Mouse (Mus musculus): ENCODE measurements around the gene Gm28035. TPM values are rescaled to one million over a fixed set of nuclear protein-coding genes. Genes with fewer than 3 reads are reported as not detected.

Gene Gm28035
- polyA plus RNA-seq, 1 experiment from 2014 or later, result 0.08 TPM

DNA sequence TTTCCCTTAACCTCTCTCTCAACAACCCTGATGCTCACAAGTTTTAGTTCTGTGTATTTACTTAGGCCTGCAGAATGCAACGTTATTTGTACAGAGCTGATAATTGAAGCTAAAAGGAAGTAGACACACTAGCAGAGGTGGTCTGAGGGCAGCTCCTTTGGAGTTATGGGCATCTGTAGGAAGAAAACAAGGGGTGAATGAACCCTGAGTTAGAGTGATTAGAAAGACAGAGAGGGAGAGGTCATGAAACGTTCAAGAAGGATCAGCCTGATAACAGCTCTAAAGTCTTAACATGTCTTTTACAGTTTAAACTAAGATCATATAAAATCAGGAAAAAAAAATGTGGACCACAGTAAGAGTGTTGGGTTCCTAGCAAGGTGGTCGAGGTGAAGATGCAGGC, 69.0 kb downstream of the Gm28035 start:
- Histone ChIP-seq H3K27ac (no peak overlapping the region), H3K9me3 (replicated peaks) (no peaks in the 10 kb centered on the region), H3K4me1 (no peaks in the 10 kb centered on the region), H3K36me3 (peaks cover 98% of the 10 kb centered on the region), H3K4me3 (no peak overlapping the region), H3K27me3 (ENCODE audit: low read depth, poor library complexity, severe bottlenecking) (no peaks in the 10 kb centered on the region)
- WGBS, result 90% methylated on average over 3 of the region's 3 CpGs
- no peak for DNase-seq (ENCODE audit: low spot score)

- H3K4me3 ChIP-seq, result no peak overlapping the region
- no peak for DNase-seq (ENCODE audit: low spot score)
- H3K27me3 ChIP-seq (ENCODE audit: low read depth, poor library complexity, severe bottlenecking), result no peaks in the 10 kb centered on the region
- no peaks in the 10 kb centered on the region for H3K4me1 ChIP-seq
- H3K36me3 ChIP-seq, result peaks cover 98% of the 10 kb centered on the region
- no peak overlapping the region for H3K27ac ChIP-seq
- no peaks in the 10 kb centered on the region for H3K9me3 ChIP-seq (replicated peaks)
- 96% methylated on average over 2 of the region's 2 CpGs for WGBS
These were observed 71.1 kb downstream of the Gm28035 start for GRCm38 (mm10) chr2:30311481-30311880.

GRCm38 (mm10) chr2:30316136-30316535, 75.8 kb downstream of the Gm28035 start:
- Histone ChIP-seq H3K4me1 (no peaks in the 10 kb centered on the region), H3K9me3 (replicated peaks) (no peaks in the 10 kb centered on the region), H3K27ac (no peak overlapping the region), H3K36me3 (peaks cover 98% of the 10 kb centered on the region), H3K27me3 (ENCODE audit: low read depth, poor library complexity, severe bottlenecking) (no peaks in the 10 kb centered on the region), H3K4me3 (no peak overlapping the region)
- no peak for DNase-seq (ENCODE audit: low spot score)
- 93% methylated on average over 4 of the region's 4 CpGs for WGBS

GRCm38 (mm10) chr2:30316955-30317354, 76.6 kb downstream of the Gm28035 start:
- Histone ChIP-seq H3K36me3 (peaks cover 100% of the 10 kb centered on the region), H3K4me1 (no peaks in the 10 kb centered on the region), H3K9me3 (replicated peaks) (no peaks in the 10 kb centered on the region), H3K27me3 (ENCODE audit: low read depth, poor library complexity, severe bottlenecking) (no peaks in the 10 kb centered on the region), H3K27ac (no peak overlapping the region), H3K4me3 (no peak overlapping the region)
- no peak for DNase-seq (ENCODE audit: low spot score)
- 95% methylated on average over 5 of the region's 5 CpGs for WGBS

- Histone ChIP-seq H3K27me3 (ENCODE audit: low read depth, poor library complexity, severe bottlenecking) (no peaks in the 10 kb centered on the region), H3K4me3 (no peak overlapping the region)
These were observed 78.9 kb downstream of the Gm28035 start for GRCm38 (mm10) chr2:30319260-30319659.

GRCm38 (mm10) chr2:30323111-30323510, 82.7 kb downstream of the Gm28035 start:
- H3K9me3 ChIP-seq (replicated peaks), result no peaks in the 10 kb centered on the region
- no peak for DNase-seq (ENCODE audit: low spot score)
- H3K27me3 ChIP-seq (ENCODE audit: low read depth, poor library complexity, severe bottlenecking), result no peaks in the 10 kb centered on the region
- no peak overlapping the region for H3K27ac ChIP-seq
- WGBS, result 91% methylated on average over 7 of the region's 7 CpGs
- peaks cover 100% of the 10 kb centered on the region for H3K36me3 ChIP-seq
- no peaks in the 10 kb centered on the region for H3K4me1 ChIP-seq
- no peak overlapping the region for H3K4me3 ChIP-seq

More at GRCm38 (mm10) chr2:30319260-30319659, 78.9 kb downstream of the Gm28035 start:
- whole genome bisulfite sequencing, result 92% methylated on average over 4 of the region's 4 CpGs
- Histone ChIP-seq H3K9me3 (replicated peaks) (no peaks in the 10 kb centered on the region), H3K27ac (no peak overlapping the region), H3K4me1 (no peaks in the 10 kb centered on the region), H3K36me3 (peaks cover 100% of the 10 kb centered on the region)
- no peak for DNase-seq (ENCODE audit: low spot score)

- Histone ChIP-seq H3K27ac (no peak overlapping the region), H3K4me3 (no peak overlapping the region), H3K4me1 (no peaks in the 10 kb centered on the region), H3K36me3 (peaks cover 100% of the 10 kb centered on the region), H3K9me3 (replicated peaks) (no peaks in the 10 kb centered on the region), H3K27me3 (ENCODE audit: low read depth, poor library complexity, severe bottlenecking) (no peaks in the 10 kb centered on the region)
- no peak for DNase-seq (ENCODE audit: low spot score)
- WGBS, result 94% methylated on average over 5 of the region's 5 CpGs
These were observed 84.9 kb downstream of the Gm28035 start for GRCm38 (mm10) chr2:30325296-30325695.

DNA sequence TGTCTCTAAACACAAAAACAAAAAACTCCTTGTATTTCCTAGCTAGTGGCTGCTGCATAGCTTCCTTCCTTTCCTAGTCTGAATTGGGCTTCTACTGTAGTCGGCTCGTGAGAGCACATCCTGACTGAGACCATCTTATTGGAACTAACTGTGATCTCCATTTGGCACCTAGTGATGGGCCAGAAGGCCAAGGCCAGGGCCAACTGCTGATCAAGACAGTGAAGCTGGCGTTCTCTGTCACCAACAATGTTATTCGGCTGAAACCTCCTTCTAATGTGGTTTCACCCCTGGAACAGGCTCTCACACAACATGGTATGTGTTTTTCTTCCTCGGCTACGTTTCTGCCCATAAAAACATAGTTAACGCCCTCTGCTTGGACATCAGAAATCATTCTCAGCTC, 86.9 kb downstream of the Gm28035 start:
- Histone ChIP-seq H3K4me1 (no peaks in the 10 kb centered on the region), H3K4me3 (no peak overlapping the region), H3K9me3 (replicated peaks) (no peaks in the 10 kb centered on the region), H3K27me3 (ENCODE audit: low read depth, poor library complexity, severe bottlenecking) (no peaks in the 10 kb centered on the region), H3K36me3 (peaks cover 100% of the 10 kb centered on the region), H3K27ac (no peak overlapping the region)
- DNase-seq (ENCODE audit: low spot score), result no peak
- 94% methylated on average over 7 of the region's 7 CpGs for WGBS

DNA sequence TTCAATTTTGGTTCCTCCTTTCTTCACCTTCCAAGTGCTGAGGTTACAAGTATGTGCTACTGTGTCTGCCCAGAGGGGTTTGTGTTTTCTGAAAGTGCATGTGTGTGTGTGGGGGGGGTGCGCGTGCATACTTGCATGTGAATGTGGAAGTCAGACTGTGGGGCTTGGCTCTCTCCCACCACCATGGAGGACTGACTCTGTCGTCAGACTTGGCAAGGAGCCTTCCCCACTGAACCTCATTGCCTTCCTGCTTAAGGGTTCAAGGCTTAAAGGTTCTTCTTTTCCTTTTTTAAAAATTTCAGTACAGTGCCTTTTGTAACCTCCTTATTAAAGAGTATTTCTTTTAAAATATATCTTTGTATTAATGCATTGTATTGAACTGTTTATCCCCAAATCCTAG, 88.4 kb downstream of the Gm28035 start:
- Histone ChIP-seq H3K36me3 (peaks cover 100% of the 10 kb centered on the region), H3K27ac (no peak overlapping the region), H3K4me3 (no peak overlapping the region), H3K4me1 (no peaks in the 10 kb centered on the region), H3K27me3 (ENCODE audit: low read depth, poor library complexity, severe bottlenecking) (no peaks in the 10 kb centered on the region), H3K9me3 (replicated peaks) (no peaks in the 10 kb centered on the region)
- 91% methylated on average over 3 of the region's 3 CpGs for WGBS
- DNase-seq (ENCODE audit: low spot score), result no peak

Other genes with a start within 250 kb of the Gm28035 start
- 38.6 and 45.0 TPM in 2 replicates for gene Wdr34, start 191.7 kb upstream of the Gm28035 start, polyA plus RNA-seq (2016; fragmentation: Nextera tagmentation; extraction: Ambion mirVana)
- gene Set, start 183.2 kb upstream of the Gm28035 start, polyA plus RNA-seq (2016; fragmentation: Nextera tagmentation; extraction: Ambion mirVana), result 854 and 929 TPM in 2 replicates
- gene Pkn3, start 162.9 kb upstream of the Gm28035 start, polyA plus RNA-seq (2016; fragmentation: Nextera tagmentation; extraction: Ambion mirVana), result 13.5 and 14.7 TPM in 2 replicates
- 35.6 and 37.2 TPM in 2 replicates for gene Zdhhc12, start 146.9 kb upstream of the Gm28035 start, polyA plus RNA-seq (2016; fragmentation: Nextera tagmentation; extraction: Ambion mirVana)
- 6.5 and 9.3 TPM in 2 replicates for gene Zer1, start 116.0 kb upstream of the Gm28035 start, polyA plus RNA-seq (2016; fragmentation: Nextera tagmentation; extraction: Ambion mirVana)
- 6.8 and 8.1 TPM in 2 replicates for gene Tbc1d13, start 106.8 kb upstream of the Gm28035 start, polyA plus RNA-seq (2016; fragmentation: Nextera tagmentation; extraction: Ambion mirVana)
- gene Endog, start 69.1 kb upstream of the Gm28035 start, polyA plus RNA-seq (2016; fragmentation: Nextera tagmentation; extraction: Ambion mirVana), result 15.2 and 19.5 TPM in 2 replicates
- gene Spout1, start 62.1 kb upstream of the Gm28035 start, polyA plus RNA-seq (2016; fragmentation: Nextera tagmentation; extraction: Ambion mirVana), result 104 and 107 TPM in 2 replicates
- 7.5 and 8.4 TPM in 2 replicates for gene Kyat1, start 34.7 kb upstream of the Gm28035 start, polyA plus RNA-seq (2016; fragmentation: Nextera tagmentation; extraction: Ambion mirVana)
- 44.4 and 46.0 TPM in 2 replicates for gene Lrrc8a, start 2.9 kb upstream of the Gm28035 start, polyA plus RNA-seq (2016; fragmentation: Nextera tagmentation; extraction: Ambion mirVana)
- gene Phyhd1, start 25.6 kb downstream of the Gm28035 start, polyA plus RNA-seq (2016; fragmentation: Nextera tagmentation; extraction: Ambion mirVana), result 1.4 and 3.3 TPM in 2 replicates
- not detected in 2 replicates for gene Gm28038, start 40.5 kb downstream of the Gm28035 start, polyA plus RNA-seq (2016; fragmentation: Nextera tagmentation; extraction: Ambion mirVana)
- 26.8 and 27.5 TPM in 2 replicates for gene Dolk, start 45.8 kb downstream of the Gm28035 start, polyA plus RNA-seq (2016; fragmentation: Nextera tagmentation; extraction: Ambion mirVana)
- gene Nup188, start 45.8 kb downstream of the Gm28035 start, polyA plus RNA-seq (2016; fragmentation: Nextera tagmentation; extraction: Ambion mirVana), result 74.4 and 77.1 TPM in 2 replicates
- gene Sh3glb2, start 118.8 kb downstream of the Gm28035 start, polyA plus RNA-seq (2016; fragmentation: Nextera tagmentation; extraction: Ambion mirVana), result 76.5 and 90.3 TPM in 2 replicates
- gene Miga2, start 123.7 kb downstream of the Gm28035 start, polyA plus RNA-seq (2016; fragmentation: Nextera tagmentation; extraction: Ambion mirVana), result 30.8 and 33.3 TPM in 2 replicates
- 37.6 and 45.4 TPM in 2 replicates for gene Dolpp1, start 151.7 kb downstream of the Gm28035 start, polyA plus RNA-seq (2016; fragmentation: Nextera tagmentation; extraction: Ambion mirVana)
- gene Crat, start 175.2 kb downstream of the Gm28035 start, polyA plus RNA-seq (2016; fragmentation: Nextera tagmentation; extraction: Ambion mirVana), result 21.9 and 22.9 TPM in 2 replicates
- gene Ptpa, start 175.5 kb downstream of the Gm28035 start, polyA plus RNA-seq (2016; fragmentation: Nextera tagmentation; extraction: Ambion mirVana), result 172 and 177 TPM in 2 replicates
- 2.2 and 2.9 TPM in 2 replicates for gene Ier5l, start 233.7 kb downstream of the Gm28035 start, polyA plus RNA-seq (2016; fragmentation: Nextera tagmentation; extraction: Ambion mirVana)

Data from limb, embryonic 10.5 days (tissue).